In the genomic region with DNA sequence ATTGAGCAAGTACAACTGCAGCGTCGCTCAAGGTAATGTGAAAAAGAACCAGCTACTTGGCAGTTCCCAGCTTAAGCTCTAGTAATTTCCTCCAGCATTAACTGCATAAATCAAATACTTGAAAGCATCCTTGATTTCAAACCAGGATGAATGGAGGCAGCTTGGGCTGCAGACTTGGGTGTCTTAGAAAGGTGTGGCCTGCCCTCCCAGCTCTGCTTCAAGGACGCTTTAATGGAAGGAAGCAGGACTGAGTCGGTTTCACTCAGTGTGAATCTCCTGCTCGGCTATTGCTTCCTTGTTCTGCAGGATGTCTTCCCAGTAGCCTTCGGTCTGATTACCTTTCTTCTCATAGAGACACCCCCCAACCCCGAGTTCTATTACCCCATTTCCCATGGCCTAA, we compare ENCODE assay signal across 30 mouse cellular contexts. TPM values are rescaled to one million over a fixed set of nuclear protein-coding genes. Genes with fewer than 3 reads are reported as not detected.
A peak's percentile ranks its signal among the peaks of the same experiment; 100 is the strongest.
DNase-seq lines count a peak whose midpoint lies in the region; ATAC-seq and TF ChIP-seq lines count a peak whose summit lies in the region.
"Had no signal": no experiment of that assay in that cellular context is flagged by ENCODE, and none has a peak within 500 bp of the region (broad histone marks: within the 10 kb centered on the region; RNA-seq: fewer than 3 reads in every experiment).

No protein-coding gene starts in this region.

- H3K27me3 ChIP-seq in midbrain, embryonic 11.5 days (ENCODE audit: control insufficient read depth, insufficient read depth, low read length), result no peaks in the 10 kb centered on the region
- H3K27me3 ChIP-seq in midbrain, postnatal 0 days (ENCODE audit: insufficient read depth, low read length), result no peaks in the 10 kb centered on the region
- no peaks in the 10 kb centered on the region for H3K27me3 ChIP-seq in thymus, adult 2 months (ENCODE audit: control insufficient read depth, insufficient read depth, low read length)
- no peaks in the 10 kb centered on the region for H3K27me3 ChIP-seq in liver, embryonic 12.5 days (replicated peaks)
- H3K27me3 ChIP-seq: forebrain, embryonic 12.5 days; forebrain, embryonic 15.5 days; heart, embryonic 13.5 days; Patski had no signal

- H3K27ac ChIP-seq in midbrain, embryonic 11.5 days (ENCODE audit: low read depth, low read length), result no peak overlapping the region
- H3K27ac ChIP-seq in midbrain, postnatal 0 days (ENCODE audit: low read depth, low read length), result no peak overlapping the region
- peak overlapping the region; percentile 34; the same call in 1 of the 2 replicates for H3K27ac ChIP-seq in thymus, adult 2 months (ENCODE audit: control insufficient read depth, insufficient read depth, low read length)
- H3K27ac ChIP-seq in liver, embryonic 12.5 days, result no peak overlapping the region
- H3K27ac ChIP-seq: embryonic facial prominence, embryonic 10.5 days; embryonic facial prominence, embryonic 13.5 days; forebrain, embryonic 12.5 days; forebrain, embryonic 15.5 days; heart, embryonic 10.5 days; heart, embryonic 13.5 days; hindbrain, embryonic 14.5 days; hindbrain, postnatal 0 days had no signal

- H3K36me3 ChIP-seq in midbrain, embryonic 11.5 days (ENCODE audit: control insufficient read depth, insufficient read depth, low read length), result no peaks in the 10 kb centered on the region
- H3K36me3 ChIP-seq in midbrain, postnatal 0 days (ENCODE audit: insufficient read depth, low read length), result no peaks in the 10 kb centered on the region
- no peaks in the 10 kb centered on the region for H3K36me3 ChIP-seq in thymus, adult 2 months (ENCODE audit: control insufficient read depth, insufficient read depth, low read length)
- 0 out of 2 replicates have a peak, but pooled peaks cover 6% of the 10 kb centered on the region for H3K36me3 ChIP-seq in liver, embryonic 12.5 days
- H3K36me3 ChIP-seq: embryonic facial prominence, embryonic 13.5 days; forebrain, embryonic 12.5 days; forebrain, embryonic 15.5 days; G1E; heart, embryonic 13.5 days had no signal

- H3K4me3 ChIP-seq in midbrain, embryonic 11.5 days (ENCODE audit: low read depth, low read length), result no peak overlapping the region
- H3K4me3 ChIP-seq in midbrain, postnatal 0 days (ENCODE audit: low read depth, low read length), result no peak overlapping the region
- no peak overlapping the region for H3K4me3 ChIP-seq in thymus, adult 2 months (ENCODE audit: control insufficient read depth, insufficient read depth, low read length)
- no peak overlapping the region for H3K4me3 ChIP-seq in liver, embryonic 12.5 days
- H3K4me3 ChIP-seq: embryonic facial prominence, embryonic 10.5 days; embryonic facial prominence, embryonic 13.5 days; erythroblast, embryonic 14.5 days; forebrain, embryonic 12.5 days; forebrain, embryonic 15.5 days; heart, embryonic 10.5 days; heart, embryonic 13.5 days had no signal

- peaks cover 22% of the 10 kb centered on the region for H3K4me1 ChIP-seq in midbrain, embryonic 11.5 days (ENCODE audit: control insufficient read depth, insufficient read depth, low read length)
- peaks cover 7% of the 10 kb centered on the region; the same call in 1 of the 2 replicates for H3K4me1 ChIP-seq in midbrain, postnatal 0 days (ENCODE audit: insufficient read depth, low read length)
- H3K4me1 ChIP-seq in thymus, adult 2 months (replicated peaks; ENCODE audit: control insufficient read depth, insufficient read depth, low read length), result peaks cover 38% of the 10 kb centered on the region
- H3K4me1 ChIP-seq in liver, embryonic 12.5 days, result peaks cover 61% of the 10 kb centered on the region

- ATAC-seq in midbrain, embryonic 11.5 days (ENCODE audit: low FRiP score), result no peak
- no peak for ATAC-seq in midbrain, postnatal 0 days (ENCODE audit: low FRiP score)
- no peak for ATAC-seq in liver, embryonic 12.5 days
- ATAC-seq: activated CD4-positive, CD25-positive, alpha-beta regulatory T cell, adult 4 months; CD4-positive, CD25-positive, alpha-beta regulatory T cell, adult 4 months; forebrain, embryonic 15.5 days; hindbrain, postnatal 0 days; Patski had no signal

- 82% methylated on average over 7 of the region's 7 CpGs for WGBS in midbrain, embryonic 11.5 days
- 73% methylated on average over 7 of the region's 7 CpGs for WGBS in midbrain, postnatal 0 days
- WGBS in thymus, adult 2 months, result 43% methylated on average over 7 of the region's 7 CpGs
- 60% methylated on average over 7 of the region's 7 CpGs for WGBS in liver, embryonic 12.5 days (ENCODE audit: insufficient replicate concordance)

- DNase-seq in midbrain, embryonic 11.5 days (ENCODE audit: low spot score, missing footprints), result peak; percentile 66
- no peak for DNase-seq in midbrain, postnatal 0 days (ENCODE audit: low spot score)
- DNase-seq in thymus, adult 2 months, result no peak
- DNase-seq in thymus, postnatal 36 days, result no peak
- peak; percentile 41 for DNase-seq in R1 (ENCODE audit: low read depth, low spot score)
- DNase-seq: adrenal gland, adult 8-10 months; adrenal gland, postnatal 25 days; cerebellum, adult 11-12 months; cerebellum, adult 8-10 months; cerebellum, postnatal 10 days; cerebellum, postnatal 36 days; embryo, embryonic 11 days; gastrocnemius, postnatal 25 days; heart, adult 18-20 months; heart, postnatal 14 days; heart, postnatal 4 days had no signal

- H3K9me3 ChIP-seq in midbrain, embryonic 11.5 days (ENCODE audit: control insufficient read depth, low read length), result no peaks in the 10 kb centered on the region
- no peaks in the 10 kb centered on the region for H3K9me3 ChIP-seq in midbrain, postnatal 0 days (ENCODE audit: low read length)
- H3K9me3 ChIP-seq in liver, embryonic 12.5 days (replicated peaks), result no peaks in the 10 kb centered on the region
- H3K9me3 ChIP-seq: embryonic facial prominence, embryonic 10.5 days; embryonic facial prominence, embryonic 13.5 days; forebrain, embryonic 12.5 days; forebrain, embryonic 15.5 days; heart, embryonic 10.5 days; heart, embryonic 13.5 days had no signal

- H3K4me2 ChIP-seq in midbrain, embryonic 11.5 days, result no peak overlapping the region
- H3K4me2 ChIP-seq in midbrain, postnatal 0 days (ENCODE audit: low read depth, low read length, poor library complexity, severe bottlenecking), result no peak overlapping the region
- no peak overlapping the region for H3K4me2 ChIP-seq in liver, embryonic 12.5 days
- H3K4me2 ChIP-seq: embryonic facial prominence, embryonic 13.5 days; forebrain, embryonic 12.5 days; forebrain, embryonic 15.5 days; heart, embryonic 13.5 days; hindbrain, embryonic 14.5 days had no signal

- no peak for TF ChIP-seq CTCF in midbrain, postnatal 0 days (IDR thresholded peaks at IDR 0.05)
- no peak for TF ChIP-seq CTCF in thymus, adult 2 months (IDR thresholded peaks at IDR 0.05; ENCODE audit: borderline replicate concordance, control insufficient read depth, extremely low read depth, insufficient read depth, low read length, poor library complexity)

- no peak for TF ChIP-seq POLR2A in thymus, adult 2 months (IDR thresholded peaks at IDR 0.05; ENCODE audit: control insufficient read depth, extremely low read depth, insufficient read depth, low read length, poor library complexity)

- H3K9ac ChIP-seq in midbrain, embryonic 11.5 days (ENCODE audit: low read length), result no peak overlapping the region
- no peak overlapping the region for H3K9ac ChIP-seq in midbrain, postnatal 0 days (replicated peaks; ENCODE audit: low read length, poor library complexity, severe bottlenecking)
- no peak overlapping the region for H3K9ac ChIP-seq in liver, embryonic 12.5 days
- H3K9ac ChIP-seq: embryonic facial prominence, embryonic 13.5 days; forebrain, embryonic 12.5 days; forebrain, embryonic 15.5 days; heart, embryonic 13.5 days; hindbrain, embryonic 14.5 days had no signal

RNA-seq across cellular contexts. Expression of gene Cux1, which starts 6.6 kb away (rescaled TPM):
- 117 and 130 TPM in 2 replicates for polyA plus RNA-seq in midbrain, embryonic 11.5 days (2014; fragmentation: Nextera tagmentation; extraction: Ambion mirVana)
- 130 and 133 TPM in 2 replicates for total RNA-seq in midbrain, postnatal 0 days (2014; rRNA removed)
- 89.0 and 97.9 TPM in 2 replicates for polyA plus RNA-seq in midbrain, postnatal 0 days (2015; fragmentation: Nextera tagmentation; extraction: Ambion mirVana)
- polyA plus RNA-seq in thymus, adult 2 months (2012; rRNA removed), result 164 and 205 TPM in 2 replicates
- 29.8 and 31.7 TPM in 2 replicates for polyA plus RNA-seq in liver, embryonic 12.5 days (2016; fragmentation: Nextera tagmentation; extraction: Ambion mirVana)

Comparison
In these comparisons a context has a peak if more than half of its experiments do, and no peak if none do; other contexts are left out.
1. DNase-seq: peak in midbrain, embryonic 11.5 days (single experiment) and R1 (single experiment); none in midbrain, postnatal 0 days (single experiment), thymus, adult 2 months (single experiment) and thymus, postnatal 36 days (0 of 2).